Mouse (Mus musculus) heart, postnatal 14 days (tissue): ENCODE data around the gene Kcnk3. TPM values are rescaled to one million over a fixed set of nuclear protein-coding genes. Genes with fewer than 3 reads are reported as not detected.

Experiments
- DNase-seq, 2 experiments: peaks; one replicate each; pipeline ENCODE4 v3.0.0; 2021 to 2022
- intact Hi-C: fragments of 180-260 bp; cut with DNase I; formaldehyde crosslinking; loops from one replicate; pipeline ENCODE4 v1.15.1; 2025
- total RNA-seq, 2 experiments: library from RNA; stranded (reverse); gene quantifications; 2 replicates each; pipeline ENCODE4 v1.2.3; 2021

Gene Kcnk3
- total RNA-seq, 2 experiments from 2014 or later, result 181 to 186 TPM

DNA sequence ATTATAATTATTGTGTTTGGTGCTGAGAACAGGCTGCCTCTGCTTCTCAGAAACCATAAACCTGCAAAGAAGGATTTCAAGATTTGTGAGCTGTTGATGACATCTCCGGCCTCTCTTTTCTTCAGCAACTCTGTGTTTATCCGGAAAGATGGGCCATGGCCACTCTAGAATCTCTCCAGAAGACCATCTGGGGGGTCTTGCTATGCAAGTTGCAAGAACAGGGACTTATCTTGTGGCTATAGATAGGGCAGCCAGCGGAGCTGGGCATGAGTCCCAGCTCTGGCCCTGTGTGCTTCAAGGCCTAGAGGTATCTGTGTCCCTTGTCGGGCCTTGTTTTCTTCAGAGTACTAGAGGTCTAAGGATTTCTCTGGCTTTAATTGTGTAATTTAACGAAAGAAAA, 6.0 kb upstream of the Kcnk3 start:
- intact Hi-C loops, result no loop called here
- DNase-seq, result no peak

DNA sequence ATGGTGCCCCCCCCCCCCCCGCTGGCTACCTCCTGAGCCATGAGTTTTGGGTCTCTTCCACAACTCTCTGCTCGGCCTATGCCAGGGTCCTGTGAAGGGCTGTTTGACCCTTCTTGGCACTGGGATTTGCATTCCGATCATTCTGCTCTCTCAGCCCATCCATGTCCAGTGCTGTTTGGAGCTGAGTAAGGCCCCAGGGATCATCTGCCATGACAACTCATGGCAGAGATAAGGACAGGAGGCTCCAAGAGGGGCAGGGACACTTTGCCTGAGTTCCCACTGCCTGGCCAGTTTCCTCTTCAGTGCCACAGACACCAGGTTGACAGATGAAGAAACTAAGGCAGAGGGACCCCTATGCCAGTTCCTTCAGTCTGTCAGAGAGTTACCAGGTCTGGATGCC, 1.4 kb upstream of the Kcnk3 start:
- peak in 1 of 2 experiments; percentile 53 for DNase-seq

DNA sequence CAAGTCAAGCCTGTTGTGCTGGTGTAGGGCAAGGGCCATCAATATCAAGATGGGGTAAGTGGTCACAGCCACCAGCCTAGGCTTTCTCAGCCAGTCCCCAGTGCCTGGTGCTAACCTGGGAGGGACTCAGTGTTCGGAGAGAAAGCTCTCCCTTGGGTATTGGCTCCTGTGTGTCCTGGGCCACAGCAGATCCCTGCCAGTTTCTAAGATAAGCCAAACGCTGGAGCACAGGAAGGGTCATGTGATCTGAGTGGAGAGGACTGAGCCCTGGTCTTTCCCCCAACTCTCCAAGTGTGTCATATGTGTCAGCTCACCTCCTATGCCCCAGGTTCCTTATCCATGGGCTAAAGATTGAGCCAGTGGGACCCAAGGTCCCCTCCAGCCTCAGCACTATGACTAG, 869 bp upstream of the Kcnk3 start:
- DNase-seq, result peak; percentile 41 to 45
- intact Hi-C loops, result loop anchor here (5.0 kb wide), 2 partner anchors 35 to 70 kb away; no protein-coding TSS in a partner anchor

More for the DNA sequence above, 1.4 kb upstream of the Kcnk3 start:
- intact Hi-C loops, result loop anchor here (5.0 kb wide), 2 partner anchors 36 to 69 kb away; no protein-coding TSS in a partner anchor

DNA sequence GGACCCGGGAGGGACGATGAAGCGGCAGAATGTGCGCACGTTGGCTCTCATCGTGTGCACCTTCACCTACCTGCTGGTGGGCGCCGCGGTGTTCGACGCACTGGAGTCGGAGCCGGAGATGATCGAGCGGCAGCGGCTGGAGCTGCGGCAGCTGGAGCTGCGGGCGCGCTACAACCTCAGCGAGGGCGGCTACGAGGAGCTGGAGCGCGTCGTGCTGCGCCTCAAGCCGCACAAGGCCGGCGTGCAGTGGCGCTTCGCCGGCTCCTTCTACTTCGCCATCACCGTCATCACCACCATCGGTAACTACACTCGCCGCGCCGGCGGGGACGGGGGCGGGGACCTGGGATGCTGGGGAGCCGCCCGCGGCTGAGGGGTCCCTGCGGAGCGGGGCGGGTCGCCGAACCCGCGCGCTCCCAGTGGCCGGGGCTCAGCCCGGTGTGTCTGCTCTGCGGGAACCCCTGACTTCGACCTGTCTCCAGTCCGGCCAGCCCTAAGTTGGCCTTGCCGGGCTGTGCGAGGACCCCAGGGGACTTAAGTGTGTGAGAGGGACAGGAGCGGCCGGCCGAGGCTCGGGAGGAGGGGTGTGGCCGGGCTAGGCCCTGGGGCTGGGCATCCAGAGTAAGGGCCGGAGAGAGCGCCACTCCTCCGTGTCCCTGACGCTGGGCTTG, 465 bp downstream of the Kcnk3 start:
- peak in 1 of 2 experiments; percentile 37 for DNase-seq
- intact Hi-C loops, result loop anchor here (5.0 kb wide), 2 partner anchors 34 to 71 kb away; no protein-coding TSS in a partner anchor

GRCm38 (mm10) chr5:30589069-30589468, 1.1 kb downstream of the Kcnk3 start:
- intact Hi-C loops, result loop anchor here (5.0 kb wide), 2 partner anchors 33 to 72 kb away; no protein-coding TSS in a partner anchor
- DNase-seq, result peak in 1 of 2 experiments; percentile 3

- intact Hi-C loops, result loop anchor here (5.0 kb wide), 2 partner anchors 33 to 72 kb away; no protein-coding TSS in a partner anchor
Measured at GRCm38 (mm10) chr5:30589546-30589945, 1.6 kb downstream of the Kcnk3 start.

DNA sequence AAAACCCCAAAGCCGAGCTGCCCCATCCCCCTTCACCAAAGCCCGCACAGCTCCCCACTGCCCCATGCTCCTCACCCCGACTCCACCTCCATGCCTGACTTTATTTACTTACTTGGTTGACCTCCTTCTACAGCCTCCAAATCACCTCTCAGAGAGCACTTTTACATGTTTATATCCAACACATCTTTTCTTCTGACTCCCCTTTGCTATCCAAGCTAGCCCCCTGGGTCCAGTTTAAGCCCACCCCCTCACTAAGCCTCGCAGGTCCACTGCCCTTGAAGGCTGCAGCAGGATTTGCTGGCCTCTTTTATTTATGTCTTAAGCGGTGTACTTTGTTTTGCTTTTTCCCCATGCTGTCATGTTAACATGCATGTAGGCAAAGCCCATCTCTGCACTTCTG, 2.3 kb downstream of the Kcnk3 start:
- intact Hi-C loops, result no loop called here
- DNase-seq, result no peak

More at GRCm38 (mm10) chr5:30589546-30589945, 1.6 kb downstream of the Kcnk3 start:
- peak in 1 of 2 experiments; percentile 59 for DNase-seq

- DNase-seq, result no peak
- intact Hi-C loops, result no loop called here
Measured at GRCm38 (mm10) chr5:30591205-30591731, 3.3 kb downstream of the Kcnk3 start.

GRCm38 (mm10) chr5:30591786-30592185, 3.8 kb downstream of the Kcnk3 start:
- DNase-seq, result no peak
- intact Hi-C loops, result no loop called here

GRCm38 (mm10) chr5:30592279-30592980, 4.5 kb downstream of the Kcnk3 start:
- intact Hi-C loops, result no loop called here
- DNase-seq, result no peak

- DNase-seq, result no peak
- intact Hi-C loops, result no loop called here
Measured at GRCm38 (mm10) chr5:30593360-30593759, 5.4 kb downstream of the Kcnk3 start.

DNA sequence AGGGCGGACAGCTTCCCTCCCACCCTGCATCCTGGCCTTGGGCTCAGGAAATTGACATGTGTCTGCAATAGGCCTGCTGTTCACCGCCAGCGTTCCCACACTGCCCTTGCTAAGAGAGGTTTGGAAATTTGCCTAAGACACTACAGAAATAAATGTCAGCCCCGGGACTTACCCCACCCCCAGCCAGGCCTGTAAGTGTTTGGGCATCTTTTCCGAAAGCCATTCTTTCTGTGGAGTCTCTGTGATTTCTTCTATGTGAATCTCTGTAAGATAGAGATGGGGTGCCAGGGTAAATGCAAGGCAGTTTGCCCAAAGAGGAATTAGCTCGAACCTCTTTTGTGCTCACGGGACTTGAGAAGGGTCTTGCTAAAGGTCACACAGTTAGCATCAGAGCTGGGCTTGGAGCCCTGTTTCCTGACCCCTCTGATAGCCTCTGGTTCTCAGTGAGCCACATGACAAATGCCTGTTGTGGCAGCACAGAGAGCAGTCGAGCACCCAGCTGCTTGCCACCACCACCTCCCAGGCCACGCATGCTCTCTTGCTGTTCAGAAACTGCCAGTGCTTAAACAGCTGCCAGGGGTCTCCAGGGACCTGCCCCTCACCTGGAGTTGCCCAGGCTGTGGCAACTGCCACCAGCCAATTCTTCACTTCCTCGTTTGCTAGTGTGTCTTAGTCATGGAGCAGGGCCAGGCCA, 6.0 kb downstream of the Kcnk3 start:
- intact Hi-C loops, result no loop called here
- DNase-seq, result peak; percentile 51 to 63

GRCm38 (mm10) chr5:30594953-30595560, 7.1 kb downstream of the Kcnk3 start:
- DNase-seq, result no peak
- intact Hi-C loops, result no loop called here

- no peak for DNase-seq
- intact Hi-C loops, result no loop called here
Measured at GRCm38 (mm10) chr5:30601397-30601796, 13.4 kb downstream of the Kcnk3 start.

DNA sequence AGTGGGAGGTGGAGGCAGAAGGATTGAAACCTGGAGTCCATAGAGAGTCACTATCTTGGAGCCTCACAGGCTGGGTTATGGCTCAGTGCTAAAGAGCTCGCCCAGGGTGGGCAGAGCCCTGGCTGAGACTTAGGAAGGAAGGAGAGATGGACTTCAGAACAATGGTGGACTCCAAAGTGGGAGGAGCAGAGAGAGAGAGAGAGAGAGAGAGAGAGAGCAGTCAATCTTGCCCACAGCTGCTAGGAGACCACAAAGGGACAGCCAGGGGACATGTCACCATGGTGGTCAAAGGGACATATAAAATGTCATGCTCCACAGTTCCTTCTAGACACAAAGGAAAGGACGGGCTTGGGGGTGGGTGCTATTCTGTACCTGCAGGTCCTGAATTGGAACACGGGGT, 15.3 kb downstream of the Kcnk3 start:
- intact Hi-C loops, result no loop called here
- no peak for DNase-seq

DNA sequence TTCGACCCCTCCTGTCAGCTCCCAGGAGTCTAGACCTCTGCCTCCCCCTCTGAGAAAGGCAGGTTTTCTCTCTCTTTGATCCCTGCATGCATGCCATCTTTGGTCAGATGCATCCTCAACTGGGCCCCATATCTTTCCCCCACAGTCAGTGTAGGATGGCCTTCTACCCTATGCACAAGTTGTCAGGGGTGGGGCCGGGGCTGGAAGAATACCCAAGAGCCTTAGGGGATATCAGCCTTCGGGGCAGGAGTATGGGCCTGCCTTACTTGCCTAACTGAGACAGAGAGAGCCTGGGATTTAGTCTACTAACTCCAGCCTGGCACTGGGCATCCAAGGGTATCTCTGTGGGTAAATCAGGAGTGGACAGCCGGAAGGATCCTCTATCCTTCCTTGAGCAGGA, 16.0 kb downstream of the Kcnk3 start:
- no peak for DNase-seq
- intact Hi-C loops, result no loop called here

DNA sequence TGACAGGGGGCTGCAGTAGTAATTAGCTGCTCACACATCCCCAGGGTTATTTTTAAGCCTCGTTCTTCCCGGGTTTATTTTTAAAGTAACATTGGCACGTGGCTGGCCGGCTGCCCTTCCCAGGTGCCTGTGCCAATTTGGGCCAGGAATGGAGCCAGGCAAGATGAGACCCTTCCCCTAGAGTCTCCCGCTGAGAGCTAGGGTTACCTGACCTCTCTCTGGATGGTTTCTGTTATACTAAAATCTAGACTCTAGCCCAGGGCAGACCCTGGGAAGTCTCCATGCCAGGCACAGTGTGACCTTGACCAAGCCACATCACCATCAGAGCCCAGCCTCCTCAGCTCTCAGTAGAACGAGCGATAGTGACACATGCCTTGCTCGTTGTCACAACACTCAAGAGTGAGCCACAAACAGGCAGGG, 16.8 kb downstream of the Kcnk3 start:
- DNase-seq, result peak; percentile 45 to 63
- intact Hi-C loops, result no loop called here

DNA sequence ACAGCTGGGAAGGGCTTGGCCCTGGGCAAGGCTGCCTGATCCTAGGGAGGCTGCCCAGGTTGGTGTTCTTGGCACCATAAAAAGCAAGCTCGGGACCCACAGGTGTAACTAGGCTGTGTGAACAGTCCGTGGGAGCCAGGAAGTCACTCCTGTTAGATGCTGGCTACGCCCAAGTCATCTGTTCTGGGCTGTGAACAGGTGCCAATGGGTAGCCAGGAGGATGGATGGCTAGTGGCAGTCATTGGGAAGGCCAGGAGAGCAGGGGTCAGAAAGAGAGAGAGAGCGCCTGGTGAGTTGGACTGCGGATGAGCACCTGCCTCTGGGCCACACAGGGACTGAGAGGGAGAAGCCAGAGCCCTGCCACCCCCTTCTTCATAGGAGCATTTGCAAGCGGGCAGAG, 17.7 kb downstream of the Kcnk3 start:
- intact Hi-C loops, result no loop called here

DNA sequence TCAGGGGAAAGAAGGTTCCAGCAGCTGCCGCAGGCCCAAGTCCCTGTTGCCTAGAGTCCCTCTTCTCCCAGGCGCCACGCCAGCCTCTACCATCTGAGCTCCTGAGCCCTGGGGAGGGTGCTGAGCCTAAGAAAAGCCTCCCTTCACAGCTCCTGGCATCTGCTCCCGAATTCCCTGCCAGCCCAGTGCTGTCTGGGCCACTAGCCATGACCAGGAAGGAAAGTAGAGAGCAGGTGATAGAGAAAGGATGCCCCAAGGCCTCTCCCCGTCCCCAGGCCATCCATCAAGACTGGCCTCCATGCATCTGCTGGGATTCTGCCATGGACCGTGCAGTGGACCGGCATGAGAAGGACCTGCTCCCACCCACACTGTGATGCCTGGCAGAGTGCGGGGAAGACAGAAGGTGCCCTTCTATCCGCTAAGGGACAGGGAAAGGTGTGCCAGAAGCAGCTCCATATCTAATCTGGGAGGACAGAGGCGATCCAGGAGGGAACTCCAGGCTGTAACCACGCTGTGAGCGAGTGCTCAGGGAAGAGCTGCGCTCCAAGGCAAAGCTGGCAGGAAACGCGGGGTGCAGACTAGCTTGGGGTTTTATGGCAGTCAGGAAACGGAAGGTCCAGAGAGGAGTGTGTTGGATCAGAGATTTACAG, 18.6 kb downstream of the Kcnk3 start:
- intact Hi-C loops, result no loop called here
- peak; percentile 73 to 81 for DNase-seq

More for the DNA sequence above, 17.7 kb downstream of the Kcnk3 start:
- no peak for DNase-seq

DNA sequence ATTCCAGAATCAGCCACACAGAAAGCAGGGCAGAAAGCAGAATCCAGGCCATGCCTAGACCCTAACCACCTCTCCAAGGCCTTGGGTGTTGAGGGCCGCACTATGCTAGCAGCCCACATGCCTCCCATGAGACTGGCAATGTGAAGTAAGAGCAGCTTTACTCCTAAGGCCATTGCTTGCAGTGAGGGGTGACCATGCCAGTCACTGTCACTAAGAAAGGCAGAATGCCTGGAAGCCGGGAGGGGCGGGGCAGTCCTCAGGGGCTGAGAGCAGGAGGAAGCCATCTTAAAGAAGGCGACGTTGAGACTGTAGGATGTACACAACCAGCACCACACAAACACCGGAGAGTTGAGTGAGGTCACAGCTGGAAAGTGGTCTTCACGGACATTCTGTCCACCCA, 21.1 kb downstream of the Kcnk3 start:
- intact Hi-C loops, result no loop called here
- DNase-seq, result no peak
